Mouse (Mus musculus) liver, embryonic 11.5 days (tissue): ENCODE results near the gene Nup35. TPM values are rescaled to one million over a fixed set of nuclear protein-coding genes. Genes with fewer than 3 reads are reported as not detected.

ENCODE experiments used
- ATAC-seq: fragments of 200-750 bp; cut with Nextera tagmentation; replicated peaks from 2 replicates; pipeline ENCODE4 v1.8.0; 2017; ENCODE audit warnings: moderate number of reproducible peaks, mild to moderate bottlenecking, moderate TSS enrichment, moderate library complexity; ENCODE audit not compliant: low FRiP score
- DNase-seq: peaks from one replicate; pipeline ENCODE4 v3.0.0-alpha.2; 2017; ENCODE audit warnings: low spot score
- H3K27ac ChIP-seq: fragments of 300-500 bp; sonication (generic); 2 replicates; pipeline ENCODE4 v1.5.1; 2014; ENCODE audit warnings: mild to moderate bottlenecking, low read depth, low read length, control low read depth
- H3K27me3 ChIP-seq: fragments of 300-500 bp; sonication (generic); replicated peaks from 2 replicates; pipeline ENCODE4 v1.6.1; 2014; ENCODE audit warnings: low read length, mixed read lengths; ENCODE audit not compliant: control insufficient read depth, insufficient read depth
- H3K36me3 ChIP-seq: fragments of 300-500 bp; sonication (generic); 2 replicates; pipeline ENCODE4 v1.6.1; 2014; ENCODE audit warnings: mild to moderate bottlenecking, low read length, moderate library complexity, mixed read lengths; ENCODE audit not compliant: control insufficient read depth, insufficient read depth
- H3K4me1 ChIP-seq: fragments of 300-500 bp; sonication (generic); replicated peaks from 2 replicates; pipeline ENCODE4 v1.6.1; 2014; ENCODE audit warnings: low read length, mixed read lengths; ENCODE audit not compliant: control insufficient read depth, insufficient read depth
- H3K4me2 ChIP-seq: fragments of 300-500 bp; sonication (generic); 2 replicates; pipeline ENCODE4 v1.6.1; 2014; ENCODE audit warnings: mild to moderate bottlenecking, control low read depth, moderate library complexity
- H3K4me3 ChIP-seq: fragments of 300-500 bp; sonication (generic); 2 replicates; pipeline ENCODE4 v1.5.1; 2014; ENCODE audit warnings: low read depth, low read length, control low read depth
- H3K9ac ChIP-seq: fragments of 300-500 bp; sonication (generic); 2 replicates; pipeline ENCODE4 v1.6.1; 2014; ENCODE audit warnings: low read depth, low read length, control low read depth
- H3K9me3 ChIP-seq: fragments of 300-500 bp; sonication (generic); 2 replicates; pipeline ENCODE4 v1.6.1; 2016; ENCODE audit warnings: low read length, inconsistent platforms, mixed read lengths; ENCODE audit not compliant: control insufficient read depth
- WGBS: fragments of 180-500 bp; shearing (Covaris S2); extraction: QIAGEN DNeasy Blood & Tissue Kit; methylation state at CpG from one replicate; pipeline ENCODE4 v1.1.7; 2014; 5-methylcytosine and 5-hydroxymethylcytosine counted together
- polyA plus RNA-seq: library from polyadenylated mRNA; unstranded; fragments of >200 nt; fragmentation: Nextera tagmentation; extraction: Ambion mirVana; gene quantifications from 2 replicates; pipeline ENCODE4 v1.2.1, GENCODE M21; 2014

Nup35 gene
- polyA plus RNA-seq, 1 experiment from 2014 or later, result 71.3 TPM

GRCm38 (mm10) chr2:80594215-80594918 lies 22.7 kb upstream of the Nup35 start:
- no peak overlapping the region for H3K4me2 ChIP-seq
- no peaks in the 10 kb centered on the region for H3K9me3 ChIP-seq
- no peak overlapping the region for H3K4me3 ChIP-seq
- no peak for ATAC-seq
- no peaks in the 10 kb centered on the region for H3K36me3 ChIP-seq
- no peaks in the 10 kb centered on the region for H3K27me3 ChIP-seq
- H3K9ac ChIP-seq, result no peak overlapping the region
- WGBS, result 69% methylated on average over 4 of the region's 4 CpGs
- H3K27ac ChIP-seq, result no peak overlapping the region
- no peaks in the 10 kb centered on the region for H3K4me1 ChIP-seq
- DNase-seq, result no peak

GRCm38 (mm10) chr2:80596960-80597359 lies 20.1 kb upstream of the Nup35 start:
- Histone ChIP-seq H3K4me2 (no peak overlapping the region), H3K4me3 (no peak overlapping the region), H3K9me3 (no peaks in the 10 kb centered on the region), H3K4me1 (no peaks in the 10 kb centered on the region), H3K36me3 (no peaks in the 10 kb centered on the region), H3K27ac (no peak overlapping the region), H3K27me3 (no peaks in the 10 kb centered on the region), H3K9ac (no peak overlapping the region)
- WGBS, result 73% methylated on average over 5 of the region's 5 CpGs
- ATAC-seq, result no peak
- no peak for DNase-seq

DNA sequence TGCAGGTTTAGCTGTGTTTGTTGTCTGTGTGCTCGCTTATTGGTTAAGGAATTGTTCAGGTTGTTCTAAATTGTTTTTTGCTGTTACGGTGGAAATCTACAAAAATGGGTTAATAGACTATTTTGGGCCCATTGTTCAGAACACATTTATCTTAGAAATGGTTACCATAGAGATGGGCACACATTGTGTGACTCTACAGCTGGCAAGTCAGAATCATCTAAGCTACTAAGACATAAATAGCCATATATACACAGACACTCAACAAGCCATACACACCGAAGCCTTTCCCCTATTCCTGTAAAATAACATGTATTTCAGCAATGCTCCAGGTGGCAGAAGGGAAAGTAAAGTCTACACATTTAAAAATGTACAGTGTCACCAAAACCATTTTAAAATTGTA lies 17.2 kb upstream of the Nup35 start:
- no peaks in the 10 kb centered on the region for H3K36me3 ChIP-seq
- WGBS, result 84% methylated on average over 3 of the region's 3 CpGs
- H3K27ac ChIP-seq, result no peak overlapping the region
- H3K9ac ChIP-seq, result no peak overlapping the region
- DNase-seq (no peak), ATAC-seq (no peak)
- H3K4me2 ChIP-seq, result no peak overlapping the region
- H3K4me3 ChIP-seq, result no peak overlapping the region
- no peaks in the 10 kb centered on the region for H3K4me1 ChIP-seq
- H3K27me3 ChIP-seq, result no peaks in the 10 kb centered on the region
- no peaks in the 10 kb centered on the region for H3K9me3 ChIP-seq

DNA sequence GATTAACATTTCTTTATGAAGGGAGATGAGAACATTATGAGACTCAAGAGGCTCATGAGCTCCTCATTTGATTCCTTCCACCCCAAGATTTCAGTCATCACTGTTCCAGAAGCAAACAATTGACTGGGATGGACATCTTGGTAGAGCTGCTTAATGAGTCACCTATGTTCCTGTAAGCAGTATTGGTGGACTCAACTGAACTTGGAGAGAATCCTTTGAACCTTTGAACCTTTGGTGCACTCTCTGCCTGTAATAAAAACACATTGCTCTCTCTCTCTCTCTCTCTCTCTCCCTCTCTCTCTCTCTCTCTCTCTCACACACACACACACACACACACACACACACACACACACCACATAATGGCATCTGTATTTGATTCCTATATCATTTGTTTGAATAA lies 16.4 kb upstream of the Nup35 start:
- Histone ChIP-seq H3K9ac (no peak overlapping the region), H3K4me3 (no peak overlapping the region), H3K9me3 (no peaks in the 10 kb centered on the region), H3K4me1 (no peaks in the 10 kb centered on the region), H3K27ac (no peak overlapping the region), H3K27me3 (no peaks in the 10 kb centered on the region), H3K36me3 (no peaks in the 10 kb centered on the region), H3K4me2 (no peak overlapping the region)
- ATAC-seq (no peak), DNase-seq (no peak)

GRCm38 (mm10) chr2:80602756-80603155 lies 14.3 kb upstream of the Nup35 start:
- Histone ChIP-seq H3K4me1 (no peaks in the 10 kb centered on the region), H3K9ac (no peak overlapping the region), H3K27me3 (no peaks in the 10 kb centered on the region), H3K36me3 (no peaks in the 10 kb centered on the region), H3K4me3 (no peak overlapping the region), H3K9me3 (no peaks in the 10 kb centered on the region), H3K27ac (no peak overlapping the region), H3K4me2 (no peak overlapping the region)
- WGBS, result 90% methylated on average over 13 of the region's 13 CpGs
- DNase-seq (no peak), ATAC-seq (no peak)

DNA sequence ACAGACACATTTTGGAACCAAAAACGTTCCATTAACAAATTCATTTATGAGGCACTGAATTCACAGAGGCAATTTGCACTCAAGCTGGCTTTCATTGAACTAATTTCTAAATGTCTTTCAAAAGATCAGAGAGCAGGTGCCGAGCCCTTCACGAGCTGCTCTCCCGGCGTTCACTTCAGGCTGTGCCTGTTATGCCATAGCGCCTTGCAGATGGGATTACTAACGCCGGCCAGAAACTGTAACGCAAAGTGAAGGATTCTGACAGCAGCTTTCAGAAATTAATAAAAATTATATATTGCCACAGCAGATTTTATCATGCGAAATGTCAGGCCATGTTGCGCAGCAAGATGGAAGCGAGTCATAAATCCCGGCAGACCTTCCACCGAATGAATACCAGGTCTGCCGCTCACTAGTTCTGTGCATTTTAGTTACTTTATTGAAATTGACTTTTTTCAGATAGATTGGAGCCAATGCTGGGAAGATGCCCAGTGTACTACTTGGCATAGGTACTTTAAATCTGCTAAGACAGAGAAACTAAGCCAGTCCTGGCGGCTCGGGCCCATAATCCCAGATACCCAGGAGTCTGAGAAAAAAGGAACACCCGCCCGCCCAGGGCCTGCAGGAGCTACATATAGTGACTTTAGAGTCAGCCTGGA lies 13.1 kb upstream of the Nup35 start:
- H3K36me3 ChIP-seq, result no peaks in the 10 kb centered on the region
- 92% methylated on average over 19 of the region's 19 CpGs for WGBS
- no peak for ATAC-seq

DNA sequence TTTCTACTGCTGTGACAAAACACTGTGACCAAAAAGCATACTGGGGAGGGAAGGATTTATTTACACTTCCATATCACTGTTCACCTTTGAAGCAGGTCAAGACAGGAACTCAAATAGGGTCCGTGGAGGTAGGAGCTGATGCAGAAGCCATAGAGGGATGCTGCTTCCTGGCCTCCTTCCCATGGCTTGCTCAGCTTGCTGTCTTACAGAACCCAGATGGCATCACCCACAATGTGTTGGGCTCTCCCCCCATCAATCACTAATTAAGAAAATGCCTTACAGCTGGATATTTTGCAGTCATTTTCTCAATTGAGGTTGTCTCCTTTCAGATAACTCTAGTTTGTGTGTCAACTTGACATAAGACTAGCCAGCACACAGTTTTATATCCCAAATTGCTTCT lies 4.8 kb upstream of the Nup35 start:
- Histone ChIP-seq H3K36me3 (no peaks in the 10 kb centered on the region), H3K9me3 (no peaks in the 10 kb centered on the region), H3K4me3 (no peak overlapping the region), H3K27me3 (no peaks in the 10 kb centered on the region), H3K4me1 (no peaks in the 10 kb centered on the region), H3K9ac (no peak overlapping the region), H3K27ac (no peak overlapping the region), H3K4me2 (no peak overlapping the region)
- DNase-seq, result no peak
- no peak for ATAC-seq
- 63% methylated on average over 1 of the region's 1 CpGs for WGBS

More for the DNA sequence above, 13.1 kb upstream of the Nup35 start:
- H3K27ac ChIP-seq, result no peak overlapping the region
- H3K4me3 ChIP-seq, result no peak overlapping the region
- no peaks in the 10 kb centered on the region for H3K4me1 ChIP-seq
- H3K9ac ChIP-seq, result no peak overlapping the region
- H3K9me3 ChIP-seq, result no peaks in the 10 kb centered on the region
- no peaks in the 10 kb centered on the region for H3K27me3 ChIP-seq
- DNase-seq, result no peak
- H3K4me2 ChIP-seq, result no peak overlapping the region

DNA sequence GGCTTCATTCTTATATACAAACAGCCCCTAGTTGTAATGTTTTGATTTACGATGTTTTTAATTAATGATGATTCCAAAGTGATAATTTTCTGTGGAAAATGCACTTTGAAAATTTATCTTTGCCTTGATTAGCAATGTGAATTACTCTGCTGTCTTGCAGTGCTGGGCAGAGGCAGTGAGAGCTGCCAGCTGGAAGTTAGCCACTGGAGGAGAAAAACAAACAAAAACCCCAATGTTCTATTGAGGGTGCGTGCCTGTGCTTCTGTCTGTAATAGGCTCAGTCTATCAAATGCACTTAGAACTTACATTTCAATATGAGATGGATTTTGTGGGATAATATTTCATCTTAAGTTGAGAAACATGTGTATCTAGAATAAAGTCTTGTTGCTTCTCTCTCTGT lies 4.2 kb upstream of the Nup35 start:
- Histone ChIP-seq H3K27ac (no peak overlapping the region), H3K4me3 (no peak overlapping the region), H3K9me3 (no peaks in the 10 kb centered on the region), H3K36me3 (no peaks in the 10 kb centered on the region), H3K4me1 (no peaks in the 10 kb centered on the region), H3K27me3 (no peaks in the 10 kb centered on the region), H3K9ac (no peak overlapping the region), H3K4me2 (no peak overlapping the region)
- no peak for DNase-seq
- ATAC-seq, result no peak
- 72% methylated on average over 2 of the region's 2 CpGs for WGBS

DNA sequence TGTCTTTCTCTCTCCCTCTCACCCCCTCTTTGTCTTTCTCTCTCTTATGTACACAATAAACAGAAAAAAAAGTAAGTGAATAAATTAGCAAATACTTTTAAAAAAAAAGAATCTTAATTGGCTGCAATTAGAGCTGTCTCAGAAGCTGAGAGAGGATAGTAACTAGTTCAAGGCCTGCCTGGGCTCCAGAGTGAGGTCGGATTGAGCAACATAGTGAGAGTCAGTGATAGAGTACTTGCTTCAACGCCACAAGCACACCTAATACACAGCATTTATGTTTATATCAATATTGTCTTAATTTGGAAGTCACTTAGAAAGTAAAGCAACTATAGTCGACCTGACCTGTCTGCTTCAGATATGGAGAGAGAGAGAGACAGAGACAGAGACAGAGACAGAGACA lies 2.0 kb downstream of the Nup35 start:
- DNase-seq (no peak), ATAC-seq (no peak)
- Histone ChIP-seq H3K4me1 (no peaks in the 10 kb centered on the region), H3K4me3 (no peak overlapping the region), H3K27ac (no peak overlapping the region), H3K9me3 (no peaks in the 10 kb centered on the region), H3K4me2 (no peak overlapping the region), H3K27me3 (no peaks in the 10 kb centered on the region), H3K9ac (no peak overlapping the region), H3K36me3 (peaks cover 4% of the 10 kb centered on the region; the same call in 1 of the 2 replicates)
- 88% methylated on average over 3 of the region's 3 CpGs for WGBS
